13 mouse cellular contexts compared by ENCODE assay signal in the genomic region with DNA sequence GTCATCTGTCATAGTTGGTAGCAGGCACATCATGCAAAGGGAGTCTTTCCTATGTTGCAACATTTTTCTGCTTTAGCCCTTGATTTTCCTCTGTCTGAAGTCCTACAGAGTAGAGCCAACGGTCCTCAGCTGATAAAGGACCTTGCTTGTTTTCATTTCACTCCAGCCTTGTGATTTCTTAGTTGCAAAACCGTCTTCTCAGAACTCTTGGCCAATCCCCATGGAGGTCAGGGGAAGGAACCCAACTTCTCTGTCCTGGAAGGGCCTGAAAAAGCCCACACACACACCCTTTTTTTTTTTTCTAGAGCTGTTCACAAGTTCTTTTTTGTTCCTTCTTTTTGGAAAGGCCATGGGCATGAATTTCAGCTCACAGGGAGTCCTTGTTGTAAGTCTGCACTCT. TPM values are rescaled to one million over a fixed set of nuclear protein-coding genes. Genes with fewer than 3 reads are reported as not detected.
A peak's percentile ranks its signal among the peaks of the same experiment; 100 is the strongest.
DNase-seq lines count a peak whose midpoint lies in the region.
"Had no signal": no experiment of that assay in that cellular context is flagged by ENCODE, and none has a peak within 500 bp of the region (broad histone marks: within the 10 kb centered on the region; RNA-seq: fewer than 3 reads in every experiment).

No protein-coding gene starts in this region.

- no peaks in the 10 kb centered on the region for H3K4me1 ChIP-seq in megakaryocyte, embryonic 14.5 days
- H3K4me1 ChIP-seq: heart, embryonic 15.5 days had no signal

- intact Hi-C loops in heart, postnatal 10 days (cut with DNase I), result no loop called here
- intact Hi-C loops in heart, postnatal 25 days (cut with DNase I), result no loop called here

- H3K27me3 ChIP-seq in megakaryocyte, embryonic 14.5 days (replicated peaks), result no peaks in the 10 kb centered on the region
- H3K27me3 ChIP-seq: heart, embryonic 15.5 days had no signal

- H3K4me3 ChIP-seq in megakaryocyte, embryonic 14.5 days (replicated peaks), result peak overlapping the region; percentile 1
- H3K4me3 ChIP-seq: heart, embryonic 15.5 days had no signal

- DNase-seq in heart, adult 18-20 months, result peak; percentile 58 to 81
- DNase-seq in heart, postnatal 10 days, result no peak
- DNase-seq in adrenal gland, postnatal 14 days, result peak; percentile 28
- DNase-seq in heart, postnatal 25 days (ENCODE audit: low spot score), result peak; percentile 9
- no peak for DNase-seq in left cerebral cortex, adult 8-10 months (ENCODE audit: low spot score in 2 of 2)
- no peak for DNase-seq in left cerebral cortex, adult 11 months (ENCODE audit: low spot score)
- DNase-seq in T-cell, adult 2 months (ENCODE audit: low spot score), result no peak
- DNase-seq: cerebellum, adult 18-20 months; kidney, adult 8-10 months; right cerebral cortex, postnatal 25 days; thymus, postnatal 14 days had no signal

- H3K36me3 ChIP-seq in megakaryocyte, embryonic 14.5 days (replicated peaks; ENCODE audit: low read length), result no peaks in the 10 kb centered on the region
- H3K36me3 ChIP-seq: heart, embryonic 15.5 days had no signal

- no peaks in the 10 kb centered on the region for H3K9me3 ChIP-seq in megakaryocyte, embryonic 14.5 days
- H3K9me3 ChIP-seq: heart, embryonic 15.5 days had no signal

RNA-seq across cellular contexts. Expression of a gene that starts 9.3 kb away (rescaled TPM):
- 10 to 100 TPM in 1 of 2 experiments, 1 to 10 TPM in 1; 7.2 to 11.0 TPM for total RNA-seq in heart, adult 18-20 months (2021)
- 10 to 100 TPM; 12.7 TPM for total RNA-seq in heart, postnatal 10 days (2021)
- total RNA-seq in adrenal gland, postnatal 14 days (2021), result 24.9 and 31.1 TPM in 2 replicates
- total RNA-seq in heart, postnatal 25 days (2021), result 1 to 10 TPM; 8.2 to 8.3 TPM
- polyA plus RNA-seq in megakaryocyte, embryonic 14.5 days (2012; ENCODE audit: insufficient read depth, low replicate concordance), result 1.0 and 2.8 TPM in 2 replicates
- total RNA-seq in left cerebral cortex, adult 8-10 months (2022), result 10 to 100 TPM; 80.5 to 87.9 (median 81.8) TPM

Comparison
In these comparisons a context has a peak if more than half of its experiments do, and no peak if none do; other contexts are left out.
1. DNase-seq: peak in heart, adult 18-20 months (2 of 2), adrenal gland, postnatal 14 days (single experiment) and heart, postnatal 25 days (single experiment); none in heart, postnatal 10 days (0 of 2), left cerebral cortex, adult 8-10 months (0 of 2), left cerebral cortex, adult 11 months (single experiment) and T-cell, adult 2 months (single experiment).